Mouse (Mus musculus): ENCODE measurements at regions not wholly inside any gene's neighbourhood (a gene's known extent, or its start where the extent isn't known, plus 50 kb on each side); places are given as distances from the start of the nearest gene placed in this dataset.

DNA sequence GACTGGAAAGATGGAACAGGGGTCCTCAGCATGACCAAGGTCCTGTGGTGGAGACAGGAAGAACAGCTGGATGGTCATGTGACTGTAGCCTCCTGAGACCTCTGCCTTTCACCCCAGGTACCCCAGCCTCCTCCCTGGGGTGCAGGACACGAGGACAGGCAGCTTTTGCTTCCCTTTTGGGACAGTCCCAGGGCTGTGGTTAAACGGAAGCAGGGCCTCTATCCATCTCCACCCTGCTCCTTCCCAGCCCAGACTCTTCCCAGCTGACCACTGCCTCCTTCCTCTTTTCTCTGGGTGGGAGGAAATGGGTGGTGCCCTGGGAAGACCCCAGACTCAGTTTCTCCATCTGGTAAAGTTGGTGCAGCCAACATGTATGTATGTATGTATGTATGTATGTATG lies 62.0 kb upstream of the Tmem189 start:
- DNase-seq, result no peak

DNA sequence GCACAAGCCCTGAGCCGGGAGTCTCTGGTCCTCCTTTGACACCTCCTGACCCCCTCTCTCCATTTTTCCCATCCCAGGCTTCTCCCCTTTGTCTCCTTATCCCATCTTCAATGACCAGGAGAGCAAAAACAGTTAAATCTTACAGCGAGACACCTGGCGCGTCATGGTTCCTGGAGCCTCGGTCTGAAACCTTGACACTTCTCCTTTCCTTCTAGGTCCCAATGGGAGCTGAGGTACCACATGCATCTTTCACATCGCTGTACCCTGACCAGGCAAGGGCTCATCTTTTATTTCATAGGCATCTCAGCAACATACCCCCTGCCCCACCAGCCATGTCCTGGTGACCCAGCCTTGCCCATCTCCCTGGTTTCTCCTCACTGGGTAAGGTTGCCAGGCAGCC lies 58.7 kb upstream of the Tmem189 start:
- DNase-seq, result no peak

DNA sequence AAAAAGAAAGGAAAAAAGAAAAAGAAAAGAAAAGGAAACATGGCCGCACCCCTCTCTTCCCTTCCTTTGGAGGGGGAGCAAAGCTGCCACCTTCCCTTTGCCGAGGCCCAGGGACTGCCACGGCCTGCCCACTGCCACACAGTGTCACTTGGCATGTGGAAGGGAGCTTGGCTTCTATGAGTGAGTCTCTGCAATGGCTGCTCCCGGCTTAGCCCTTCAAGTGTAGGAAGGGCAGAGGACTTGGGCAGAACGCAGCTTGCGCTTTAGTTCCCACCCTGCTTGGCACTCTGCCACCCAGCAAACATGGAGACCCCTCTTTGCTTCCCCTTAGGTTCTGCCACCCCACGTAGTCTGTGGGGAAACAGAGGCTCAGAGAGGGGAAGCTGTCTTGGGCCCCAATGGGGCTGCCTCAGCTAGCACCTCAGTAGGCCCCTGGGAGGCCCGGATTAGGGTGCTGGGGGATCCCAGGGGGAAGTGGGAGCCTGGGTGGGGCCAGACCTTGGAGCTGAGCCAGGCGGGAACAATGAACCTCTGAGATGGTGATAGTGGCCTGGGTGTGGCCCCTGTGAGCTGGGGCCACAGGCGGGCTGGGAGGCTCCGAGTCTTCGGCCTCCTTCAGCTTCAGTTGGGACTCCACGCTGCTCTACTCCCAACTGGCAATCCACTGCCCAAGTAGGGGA lies 57.7 kb upstream of the Tmem189 start:
- no peak for DNase-seq

DNA sequence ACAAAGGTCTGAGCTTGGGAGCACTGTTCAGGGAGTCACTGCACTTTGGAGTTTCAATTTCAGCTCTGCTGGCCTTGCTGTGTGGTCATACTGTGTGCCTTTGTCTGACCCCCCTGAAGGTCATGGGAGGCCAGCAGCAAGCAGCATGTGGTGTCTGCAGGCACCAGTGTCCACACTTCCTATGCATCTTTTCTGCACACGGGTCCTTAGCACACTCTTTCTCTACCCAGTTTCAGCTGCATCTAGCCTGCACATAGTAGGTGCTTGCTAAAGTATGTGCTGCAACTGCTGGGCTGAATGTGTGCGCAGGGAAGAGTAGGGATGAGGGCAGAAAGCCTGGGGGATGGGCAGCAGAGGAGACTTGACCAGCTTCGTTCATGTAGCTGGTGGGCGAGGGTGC lies 56.7 kb upstream of the Tmem189 start:
- no peak for DNase-seq

DNA sequence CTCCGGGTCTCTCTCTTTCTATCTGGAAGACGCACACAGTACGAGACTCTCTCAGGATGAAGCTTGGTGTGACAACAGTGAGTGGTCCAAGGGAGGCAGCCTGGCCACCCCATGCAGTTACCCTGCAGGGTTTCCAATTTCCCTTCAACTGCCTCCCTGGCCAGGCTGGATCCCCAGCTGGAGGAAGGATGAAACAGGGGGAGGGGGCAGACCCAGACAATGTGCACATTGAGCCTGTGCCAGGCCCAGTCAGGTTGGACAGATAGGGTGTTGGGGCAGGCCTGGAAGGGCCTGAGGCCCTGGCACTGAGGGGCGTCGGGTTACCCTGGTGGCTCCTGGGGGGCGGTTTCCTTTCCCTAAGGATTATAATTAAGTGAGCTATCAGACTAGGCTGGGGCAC lies 55.8 kb upstream of the Tmem189 start:
- no peak for DNase-seq

DNA sequence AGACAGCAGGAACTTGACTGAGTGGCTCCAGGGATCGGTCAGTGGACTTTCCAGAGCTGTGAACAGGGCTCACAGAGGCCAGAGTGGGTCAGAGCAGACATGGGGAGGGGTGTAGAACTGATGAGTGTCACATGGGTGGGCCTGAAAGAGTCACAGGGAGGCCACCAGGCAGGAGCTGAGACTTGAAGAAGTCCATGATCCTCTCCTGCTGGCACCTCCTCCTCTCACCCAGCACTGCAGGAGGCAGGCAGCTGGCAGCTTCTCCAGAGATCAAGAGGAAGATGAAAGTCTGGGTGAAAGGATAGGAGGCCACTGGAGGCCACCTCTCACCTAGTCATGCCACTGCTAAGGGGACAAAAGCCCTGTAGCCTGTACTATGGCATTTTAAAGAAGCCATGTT lies 54.5 kb upstream of the Tmem189 start:
- DNase-seq, result no peak

DNA sequence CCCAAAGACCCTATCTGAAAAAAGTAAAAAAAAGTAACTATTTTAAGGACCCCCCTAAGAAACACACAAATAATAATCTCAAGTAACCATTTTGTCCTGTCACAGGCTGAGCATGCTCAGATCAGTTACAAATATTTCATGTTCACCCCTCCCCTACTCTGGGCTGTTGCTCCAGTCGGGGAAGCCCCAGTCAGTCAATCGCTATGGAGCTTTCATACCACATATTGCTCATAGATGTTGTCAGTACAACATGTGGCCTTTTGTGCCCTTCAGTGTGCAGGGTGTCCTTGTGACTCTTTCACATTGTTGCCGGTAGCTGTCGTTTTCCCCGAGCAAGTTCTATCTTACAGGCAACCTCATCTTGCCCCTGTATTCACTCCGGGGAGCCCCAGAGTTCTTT lies 52.9 kb upstream of the Tmem189 start:
- DNase-seq, result no peak

DNA sequence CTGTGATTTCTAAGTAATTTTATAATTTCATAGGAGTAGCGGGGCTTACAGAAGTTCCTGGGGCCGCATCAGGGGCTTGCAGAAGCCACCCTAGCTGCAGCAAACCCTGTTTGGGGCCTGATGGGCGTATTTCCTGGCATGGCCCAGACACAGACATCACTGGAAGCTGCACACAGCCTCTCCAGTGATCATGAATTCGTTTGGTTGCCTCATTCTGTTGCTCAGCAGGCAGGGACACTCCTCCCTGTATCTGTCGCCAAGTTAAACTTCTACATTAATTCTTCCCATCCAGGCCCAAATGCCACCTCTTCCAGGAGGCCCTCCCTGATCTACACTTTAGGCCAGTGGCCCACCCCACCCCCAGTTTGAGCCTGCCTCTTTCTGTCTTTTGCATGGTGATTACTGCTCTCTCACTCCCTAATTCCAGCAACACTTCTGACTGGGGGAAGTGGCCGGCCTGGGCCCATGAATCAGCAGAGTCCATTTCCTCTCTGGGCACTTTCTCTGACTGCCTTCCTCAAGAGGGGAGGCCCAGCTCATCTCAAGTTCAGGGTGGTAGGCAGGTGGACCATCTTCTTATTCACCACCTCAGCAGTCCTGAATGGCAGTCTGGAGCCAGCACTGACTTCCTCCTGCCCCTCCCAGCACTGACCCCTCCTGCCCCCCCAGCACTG lies 51.0 kb upstream of the Tmem189 start:
- DNase-seq, result no peak
